Mouse (Mus musculus) cerebellum, adult 2 months (tissue): ENCODE results near the gene Ank3. TPM values are rescaled to one million over a fixed set of nuclear protein-coding genes. Genes with fewer than 3 reads are reported as not detected.

Source experiments
- DNase-seq, 2 experiments: peaks; one replicate each; pipeline ENCODE4 v3.0.0; 2021
- H3K27ac ChIP-seq: fragments of 200-500 bp; 2 replicates; pipeline ENCODE4 v1.5.1; 2012; ENCODE audit warnings: low read length, control low read depth, inconsistent platforms; ENCODE audit not compliant: insufficient read depth
- H3K27me3 ChIP-seq: fragments of 200-500 bp; 2 replicates; pipeline ENCODE4 v1.6.1; 2012; ENCODE audit warnings: inconsistent platforms, mild to moderate bottlenecking, low read length, moderate library complexity; ENCODE audit not compliant: control insufficient read depth, insufficient read depth
- H3K4me1 ChIP-seq: fragments of 200-500 bp; 2 replicates; pipeline ENCODE4 v1.6.1; 2011; ENCODE audit warnings: low read length; ENCODE audit not compliant: control insufficient read depth, insufficient read depth
- H3K4me3 ChIP-seq: fragments of 200-500 bp; replicated peaks from 2 replicates; pipeline ENCODE3; 2011; ENCODE audit warnings: mild to moderate bottlenecking, low read depth, low read length, control low read depth; ENCODE audit not compliant: insufficient read depth
- CTCF ChIP-seq: fragments of 200-500 bp; IDR thresholded peaks from 2 replicates; pipeline ENCODE4 v1.5.1; 2011; ENCODE audit warnings: low read depth, mild to moderate bottlenecking, control low read depth, low read length, moderate library complexity, borderline replicate concordance; ENCODE audit not compliant: insufficient read depth
- POLR2A ChIP-seq: fragments of 200-500 bp; IDR thresholded peaks from 2 replicates; pipeline ENCODE4 v1.6.1; 2011; ENCODE audit warnings: low read length, control low read depth, borderline replicate concordance; ENCODE audit not compliant: insufficient read depth
- WGBS: fragments of 180-500 bp; shearing (Covaris S2); methylation state at CpG from one replicate; pipeline ENCODE4 v1.1.7; 2018; 5-methylcytosine and 5-hydroxymethylcytosine counted together
- polyA plus RNA-seq: library from polyadenylated mRNA; depleted of rRNA; stranded (reverse); fragments of >200 nt; gene quantifications from 2 replicates; pipeline ENCODE4 v1.2.3, GENCODE M21; 2012

The Ank3 gene
- polyA plus RNA-seq, 1 experiment, result 239 TPM

DNA sequence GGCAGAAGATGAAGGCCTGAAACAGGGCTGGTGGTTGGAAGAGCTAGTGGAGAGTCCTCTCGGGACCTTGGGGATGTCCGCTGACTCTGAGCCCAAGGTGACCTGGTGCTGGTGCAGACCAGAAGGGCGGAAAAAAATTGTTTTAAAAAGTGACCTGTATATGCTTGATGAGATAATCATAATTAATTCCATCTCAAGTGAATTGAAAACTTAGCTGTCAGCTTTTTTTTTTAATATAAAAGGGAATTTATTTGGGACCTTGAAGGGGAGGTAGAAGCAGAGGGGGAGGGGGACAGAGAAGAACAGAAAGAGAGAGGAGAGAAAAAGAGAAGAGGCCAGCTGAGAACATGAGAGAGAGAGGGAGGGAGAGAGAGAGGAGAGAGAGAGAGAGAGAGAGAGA is 229.2 kb downstream of the Ank3 start:
- DNase-seq, result no peak
- no peaks in the 10 kb centered on the region for H3K27me3 ChIP-seq
- no peak overlapping the region for H3K4me3 ChIP-seq
- no peak for TF ChIP-seq POLR2A
- TF ChIP-seq CTCF, result no peak
- H3K4me1 ChIP-seq, result no peaks in the 10 kb centered on the region
- no peak overlapping the region for H3K27ac ChIP-seq
- 65% methylated on average over 3 of the region's 3 CpGs for WGBS

GRCm38 (mm10) chr10:69628743-69629142 is 230.2 kb downstream of the Ank3 start:
- Histone ChIP-seq H3K4me1 (no peaks in the 10 kb centered on the region), H3K4me3 (no peak overlapping the region), H3K27me3 (no peaks in the 10 kb centered on the region), H3K27ac (no peak overlapping the region)
- 70% methylated on average over 6 of the region's 6 CpGs for WGBS
- TF ChIP-seq CTCF (no peak), POLR2A (no peak)
- DNase-seq, result no peak

- WGBS, result 47% methylated on average over 7 of the region's 7 CpGs
- no peak overlapping the region for H3K4me3 ChIP-seq
- H3K4me1 ChIP-seq, result peaks cover 5% of the 10 kb centered on the region
- TF ChIP-seq POLR2A (no peak), CTCF (no peak)
- H3K27me3 ChIP-seq, result no peaks in the 10 kb centered on the region
- H3K27ac ChIP-seq, result no peak overlapping the region
- no peak for DNase-seq
Observed at GRCm38 (mm10) chr10:69630802-69631388, 232.3 kb downstream of the Ank3 start.

- Histone ChIP-seq H3K4me1 (peaks cover 9% of the 10 kb centered on the region), H3K27ac (no peak overlapping the region), H3K27me3 (no peaks in the 10 kb centered on the region), H3K4me3 (no peak overlapping the region)
- DNase-seq, result no peak
- 91% methylated on average over 8 of the region's 8 CpGs for WGBS
- TF ChIP-seq POLR2A (no peak), CTCF (no peak)
Observed at GRCm38 (mm10) chr10:69632885-69633284, 234.3 kb downstream of the Ank3 start.

DNA sequence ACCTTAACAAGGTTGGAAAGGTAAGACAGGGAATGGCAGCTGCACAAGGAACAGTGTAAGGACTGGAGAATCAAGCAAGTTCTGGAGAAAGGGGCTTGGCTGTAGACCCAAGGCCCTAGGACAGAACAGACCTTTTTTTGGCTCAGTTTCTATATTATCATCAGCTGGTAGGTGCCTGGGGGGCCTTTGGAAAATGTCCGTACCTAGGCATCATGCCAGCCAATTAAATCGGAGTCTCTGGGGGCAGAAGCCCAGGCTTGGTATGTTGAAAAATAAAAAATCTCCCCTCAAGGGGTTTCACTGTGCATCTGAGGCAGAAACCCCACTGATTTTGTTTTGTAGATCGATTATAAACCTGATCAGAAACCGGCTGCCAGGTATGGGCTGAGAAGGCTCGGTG is 236.3 kb downstream of the Ank3 start:
- no peak for DNase-seq
- TF ChIP-seq POLR2A, result no peak
- TF ChIP-seq CTCF, result no peak
- Histone ChIP-seq H3K4me1 (peaks cover 9% of the 10 kb centered on the region), H3K27ac (no peak overlapping the region), H3K4me3 (no peak overlapping the region), H3K27me3 (no peaks in the 10 kb centered on the region)
- WGBS, result 29% methylated on average over 5 of the region's 5 CpGs

DNA sequence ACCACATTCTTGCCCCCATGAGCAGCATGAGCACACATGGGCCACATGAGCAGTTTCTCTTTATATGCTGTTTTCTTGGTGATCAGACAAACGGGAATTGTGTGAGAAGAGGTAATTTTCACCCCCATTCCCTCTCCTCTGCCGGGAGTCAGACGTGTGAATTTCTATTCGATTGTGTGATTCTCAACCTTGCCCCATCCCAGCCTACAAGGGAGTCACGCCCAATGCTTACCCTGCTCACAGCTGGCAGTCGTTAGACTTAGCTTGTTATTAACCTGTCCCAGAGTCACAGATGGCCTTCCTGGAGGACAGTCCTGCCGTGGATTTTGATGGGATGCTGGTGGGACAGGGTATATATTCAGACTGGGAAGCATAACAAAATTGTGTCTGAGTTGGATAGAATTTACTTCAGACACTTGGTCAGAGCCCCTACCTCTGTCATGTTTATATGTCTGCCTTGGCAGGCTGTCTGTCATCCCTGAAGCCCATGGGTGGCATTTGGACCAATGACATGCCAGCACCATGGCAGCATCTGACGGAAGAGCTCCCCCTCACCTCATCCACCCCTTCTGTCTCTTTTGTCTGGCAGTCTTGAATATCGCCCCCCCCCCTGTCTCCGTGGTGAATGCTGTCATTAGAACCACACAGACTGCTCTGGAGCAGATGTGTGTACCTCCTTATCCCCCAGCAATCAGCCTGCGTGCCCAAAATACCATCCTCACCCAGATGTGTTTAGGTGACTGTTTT is 237.5 kb downstream of the Ank3 start:
- no peak for TF ChIP-seq CTCF
- TF ChIP-seq POLR2A, result no peak
- WGBS, result 65% methylated on average over 11 of the region's 11 CpGs
- Histone ChIP-seq H3K27ac (no peak overlapping the region), H3K4me1 (peaks cover 9% of the 10 kb centered on the region), H3K4me3 (no peak overlapping the region), H3K27me3 (no peaks in the 10 kb centered on the region)
- DNase-seq, result no peak

DNA sequence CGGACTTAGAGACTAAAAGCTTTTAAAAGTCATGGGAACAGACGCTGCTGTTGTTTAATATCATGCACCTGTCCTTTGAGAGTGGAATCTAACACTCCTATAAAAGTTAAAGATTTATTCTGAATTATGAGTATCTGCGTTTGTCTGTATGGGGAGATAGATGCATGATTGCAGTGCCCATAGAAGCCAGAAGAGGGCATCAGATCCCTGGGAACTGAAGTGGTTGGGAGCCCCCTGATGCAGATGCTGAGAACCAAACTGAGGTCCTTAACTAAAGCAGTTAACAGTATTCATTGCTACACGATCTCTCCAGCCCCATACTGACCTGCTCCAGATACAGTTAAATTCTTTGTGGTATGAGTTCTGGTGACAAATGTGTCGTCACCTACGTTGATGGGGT is 240.6 kb downstream of the Ank3 start:
- H3K27me3 ChIP-seq, result no peaks in the 10 kb centered on the region
- peaks cover 9% of the 10 kb centered on the region for H3K4me1 ChIP-seq
- DNase-seq, result no peak
- WGBS, result 95% methylated on average over 6 of the region's 6 CpGs
- no peak overlapping the region for H3K27ac ChIP-seq
- H3K4me3 ChIP-seq, result no peak overlapping the region
- TF ChIP-seq CTCF, result no peak
- no peak for TF ChIP-seq POLR2A

DNA sequence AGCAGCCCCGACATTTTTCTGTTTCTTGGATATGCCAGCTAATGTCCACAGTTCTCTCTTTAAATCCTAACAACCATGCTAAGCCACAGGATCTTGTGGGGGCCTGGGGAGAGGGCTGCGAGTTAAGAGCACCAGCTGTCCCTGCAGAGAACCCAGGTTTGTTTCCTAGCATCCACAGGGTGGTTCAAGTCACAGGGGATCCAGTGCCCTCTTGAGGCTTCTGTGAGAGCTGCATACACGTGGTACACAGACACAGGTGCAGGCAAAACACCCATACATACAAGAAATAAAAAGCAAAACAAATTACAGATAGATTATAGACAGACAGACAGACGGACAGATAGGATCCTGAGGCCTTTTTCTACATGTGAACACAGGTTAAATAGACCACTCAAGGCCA is 242.0 kb downstream of the Ank3 start:
- TF ChIP-seq POLR2A (no peak), CTCF (peak; percentile 28; the same call in 1 of the 2 replicates)
- DNase-seq, result no peak
- peaks cover 5% of the 10 kb centered on the region; the same call in 1 of the 2 replicates for H3K4me1 ChIP-seq
- H3K27ac ChIP-seq, result no peak overlapping the region
- 60% methylated on average over 4 of the region's 4 CpGs for WGBS
- no peaks in the 10 kb centered on the region for H3K27me3 ChIP-seq
- no peak overlapping the region for H3K4me3 ChIP-seq
